Mouse (Mus musculus): ENCODE data around the gene Cyp4f39. TPM values are rescaled to one million over a fixed set of nuclear protein-coding genes. Genes with fewer than 3 reads are reported as not detected.
"Not testable (repeated sequence)": the region's sequence is repeated elsewhere in the genome, so short reads cannot be mapped to it uniquely, and the experiment has no call there.

The Cyp4f39 gene
- total RNA-seq, 1 experiment = 2.8 TPM

- in situ Hi-C loops (cut with MboI; ENCODE audit: low sequenced_read_pairs in 2 of 2, unreplicated experiment in 2 of 2) = loop anchor here in 1 of 2 experiments (10.0 kb wide), 1 partner anchor 150 kb away; no protein-coding TSS in a partner anchor
- H3K9me3 ChIP-seq (ENCODE audit: control insufficient read depth, insufficient read depth, low read depth, low read length) = no peaks in the 10 kb centered on the region
- DNase-seq (ENCODE audit: low read depth, low spot score) = peak; percentile 60
These were observed 42.1 kb downstream of the Cyp4f39 start for GRCm38 (mm10) chr17:32494601-32495000.

GRCm38 (mm10) chr17:32500511-32500910, 48.0 kb downstream of the Cyp4f39 start:
- in situ Hi-C loops (cut with MboI; ENCODE audit: low sequenced_read_pairs in 2 of 2, unreplicated experiment in 2 of 2) = not testable (repeated sequence)

More at GRCm38 (mm10) chr17:32494601-32495000, 42.1 kb downstream of the Cyp4f39 start:
- H3K27ac ChIP-seq (ENCODE audit: insufficient read depth, low read depth, low read length, poor library complexity, severe bottlenecking) = no peak overlapping the region
- no peak overlapping the region for H3K4me3 ChIP-seq (ENCODE audit: insufficient read depth in 1 of 2, low read depth in 1 of 2, low read length in 2 of 2, poor library complexity in 1 of 2, severe bottlenecking in 1 of 2)
- no peaks in the 10 kb centered on the region for H3K36me3 ChIP-seq (ENCODE audit: control insufficient read depth, insufficient read depth, low read length, poor library complexity, severe bottlenecking)
- no peak overlapping the region for H3K9ac ChIP-seq (ENCODE audit: insufficient read depth, low read depth, low read length, poor library complexity, severe bottlenecking)
- H3K4me1 ChIP-seq (ENCODE audit: control insufficient read depth in 2 of 2, insufficient read depth in 2 of 2, low read length in 2 of 2, poor library complexity in 1 of 2) = no peaks in the 10 kb centered on the region
- TF ChIP-seq HCFC1 (IDR thresholded peaks at IDR 0.05; ENCODE audit: borderline replicate concordance, insufficient read depth, low read length) (no peak), MAFK (IDR thresholded peaks at IDR 0.05; ENCODE audit: insufficient read depth, low read depth, low read length) (no peak), ZC3H11A (IDR thresholded peaks at IDR 0.05; ENCODE audit: borderline replicate concordance, low read depth, low read length) (peak; percentile 30; the same call in 1 of the 2 replicates), ZNF384 (IDR thresholded peaks at IDR 0.05; ENCODE audit: low read depth, low read length) (no peak), CHD2 (IDR thresholded peaks at IDR 0.05; ENCODE audit: low read depth, low read length) (no peak)

GRCm38 (mm10) chr17:32501051-32501450, 48.5 kb downstream of the Cyp4f39 start:
- in situ Hi-C loops (cut with MboI; ENCODE audit: low sequenced_read_pairs in 2 of 2, unreplicated experiment in 2 of 2) = no loop called here
- H3K4me3 ChIP-seq (ENCODE audit: insufficient read depth in 1 of 2, low read depth in 1 of 2, low read length in 2 of 2, poor library complexity in 1 of 2, severe bottlenecking in 1 of 2) = no peak overlapping the region
- H3K27ac ChIP-seq (ENCODE audit: insufficient read depth, low read depth, low read length, poor library complexity, severe bottlenecking) = no peak overlapping the region
- TF ChIP-seq MAFK (IDR thresholded peaks at IDR 0.05; ENCODE audit: insufficient read depth, low read depth, low read length) (no peak), ZC3H11A (IDR thresholded peaks at IDR 0.05; ENCODE audit: borderline replicate concordance, low read depth, low read length) (no peak), HCFC1 (IDR thresholded peaks at IDR 0.05; ENCODE audit: borderline replicate concordance, insufficient read depth, low read length) (no peak), CHD2 (IDR thresholded peaks at IDR 0.05; ENCODE audit: low read depth, low read length) (no peak), ZNF384 (IDR thresholded peaks at IDR 0.05; ENCODE audit: low read depth, low read length) (no peak)
- no peaks in the 10 kb centered on the region for H3K36me3 ChIP-seq (ENCODE audit: control insufficient read depth, insufficient read depth, low read length, poor library complexity, severe bottlenecking)
- H3K9ac ChIP-seq (ENCODE audit: insufficient read depth, low read depth, low read length, poor library complexity, severe bottlenecking) = no peak overlapping the region
- no peak for DNase-seq (ENCODE audit: low read depth, low spot score)
- no peaks in the 10 kb centered on the region for H3K9me3 ChIP-seq (ENCODE audit: control insufficient read depth, insufficient read depth, low read depth, low read length)
- H3K4me1 ChIP-seq (ENCODE audit: control insufficient read depth in 2 of 2, insufficient read depth in 2 of 2, low read length in 2 of 2, poor library complexity in 1 of 2) = peaks cover 0 to 3% of the 10 kb centered on the region in 2 experiments; a peak in 1 of 4 replicates

More at GRCm38 (mm10) chr17:32500511-32500910, 48.0 kb downstream of the Cyp4f39 start:
- H3K9ac ChIP-seq (ENCODE audit: insufficient read depth, low read depth, low read length, poor library complexity, severe bottlenecking); H3K9me3 ChIP-seq (ENCODE audit: control insufficient read depth, insufficient read depth, low read depth, low read length); H3K4me3 ChIP-seq (ENCODE audit: insufficient read depth in 1 of 2, low read depth in 1 of 2, low read length in 2 of 2, poor library complexity in 1 of 2, severe bottlenecking in 1 of 2); H3K36me3 ChIP-seq (ENCODE audit: control insufficient read depth, insufficient read depth, low read length, poor library complexity, severe bottlenecking); DNase-seq (ENCODE audit: low read depth, low spot score); H3K4me1 ChIP-seq (ENCODE audit: control insufficient read depth in 2 of 2, insufficient read depth in 2 of 2, low read length in 2 of 2, poor library complexity in 1 of 2); H3K27ac ChIP-seq (ENCODE audit: insufficient read depth, low read depth, low read length, poor library complexity, severe bottlenecking): not testable (repeated sequence)

- peaks cover 0 to 5% of the 10 kb centered on the region in 2 experiments; a peak in 1 of 4 replicates for H3K4me1 ChIP-seq (ENCODE audit: control insufficient read depth in 2 of 2, insufficient read depth in 2 of 2, low read length in 2 of 2, poor library complexity in 1 of 2)
- no peak overlapping the region for H3K27ac ChIP-seq (ENCODE audit: insufficient read depth, low read depth, low read length, poor library complexity, severe bottlenecking)
- no peak overlapping the region for H3K4me3 ChIP-seq (ENCODE audit: insufficient read depth in 1 of 2, low read depth in 1 of 2, low read length in 2 of 2, poor library complexity in 1 of 2, severe bottlenecking in 1 of 2)
- H3K9ac ChIP-seq (ENCODE audit: insufficient read depth, low read depth, low read length, poor library complexity, severe bottlenecking) = no peak overlapping the region
- no peaks in the 10 kb centered on the region for H3K36me3 ChIP-seq (ENCODE audit: control insufficient read depth, insufficient read depth, low read length, poor library complexity, severe bottlenecking)
- in situ Hi-C loops (cut with MboI; ENCODE audit: low sequenced_read_pairs in 2 of 2, unreplicated experiment in 2 of 2) = no loop called here
- no peak for DNase-seq (ENCODE audit: low read depth, low spot score)
- no peaks in the 10 kb centered on the region for H3K9me3 ChIP-seq (ENCODE audit: control insufficient read depth, insufficient read depth, low read depth, low read length)
- TF ChIP-seq CHD2 (IDR thresholded peaks at IDR 0.05; ENCODE audit: low read depth, low read length) = no peak
- no peak for TF ChIP-seq HCFC1 (IDR thresholded peaks at IDR 0.05; ENCODE audit: borderline replicate concordance, insufficient read depth, low read length)
- TF ChIP-seq MAFK (IDR thresholded peaks at IDR 0.05; ENCODE audit: insufficient read depth, low read depth, low read length) = no peak
- TF ChIP-seq ZNF384 (IDR thresholded peaks at IDR 0.05; ENCODE audit: low read depth, low read length) = no peak
- TF ChIP-seq ZC3H11A (IDR thresholded peaks at IDR 0.05; ENCODE audit: borderline replicate concordance, low read depth, low read length) = no peak
These were observed 50.6 kb downstream of the Cyp4f39 start for GRCm38 (mm10) chr17:32503111-32503510.

All from ES-E14 (cell line).